7 mouse cellular contexts compared by ENCODE assay signal in genomic region chr2:75964512-75964911, GRCm38 (mm10). TPM values are rescaled to one million over a fixed set of nuclear protein-coding genes. Genes with fewer than 3 reads are reported as not detected.
A peak's percentile ranks its signal among the peaks of the same experiment; 100 is the strongest.
DNase-seq lines count a peak whose midpoint lies in the region; ATAC-seq lines count a peak whose summit lies in the region.

No protein-coding gene starts in this region.

- intact Hi-C loops in left cerebral cortex, postnatal 10 days (cut with DNase I): loop anchor here (2.0 to 10.0 kb wide), 3 partner anchors 82 to 357 kb away; no protein-coding TSS in a partner anchor

- no peaks in the 10 kb centered on the region for H3K9me3 ChIP-seq in forebrain, embryonic 15.5 days

- 14% methylated on average over 14 of the region's 14 CpGs for WGBS in forebrain, embryonic 15.5 days

- no peaks in the 10 kb centered on the region for H3K36me3 ChIP-seq in forebrain, embryonic 15.5 days

- ATAC-seq in forebrain, embryonic 15.5 days (replicated peaks): peak; percentile 23; the same call in 1 of the 2 replicates
- ATAC-seq in megakaryocyte, adult 5-6 weeks (ENCODE audit: poor library complexity, severe bottlenecking): peak; percentile 91

- peaks cover 29% of the 10 kb centered on the region for H3K4me1 ChIP-seq in forebrain, embryonic 15.5 days

- H3K27me3 ChIP-seq in forebrain, embryonic 15.5 days: no peaks in the 10 kb centered on the region

- H3K9ac ChIP-seq in forebrain, embryonic 15.5 days (replicated peaks): no peak overlapping the region

- peak overlapping the region; percentile 39 for H3K4me2 ChIP-seq in forebrain, embryonic 15.5 days (replicated peaks)

- DNase-seq in ZHBTc4 (ENCODE audit: low read depth, low spot score): peak; percentile 77
- DNase-seq in cerebellum, adult 11-12 months: peak; percentile 46
- DNase-seq in heart, postnatal 4 days: peak; percentile 81
- DNase-seq in left cerebral cortex, postnatal 10 days (ENCODE audit: extremely low spot score in 1 of 2, low spot score in 2 of 2): peak; percentile 36 to 80
- DNase-seq in right cerebral cortex, adult 2 months (ENCODE audit: low spot score in 2 of 2): peak; percentile 47 to 51

- H3K27ac ChIP-seq in forebrain, embryonic 15.5 days (replicated peaks): peak overlapping the region; percentile 58

- peak overlapping the region; percentile 3; the same call in 1 of the 2 replicates for H3K4me3 ChIP-seq in forebrain, embryonic 15.5 days

RNA-seq across cellular contexts. Expression of gene Ttc30a2, which starts 13.5 kb away (rescaled TPM):
- polyA plus RNA-seq in forebrain, embryonic 15.5 days (2015; fragmentation: Nextera tagmentation; extraction: Ambion mirVana): 0.47 and 0.79 TPM in 2 replicates
- 1 to 10 TPM in 1 of 2 experiments, under 1 TPM in 1; 0.88 to 1.7 TPM for total RNA-seq in heart, postnatal 4 days (2021)
- under 1 TPM; 0.15 to 0.63 TPM for total RNA-seq in left cerebral cortex, postnatal 10 days (2021)
- total RNA-seq in megakaryocyte, adult 5-6 weeks (2015): not detected in 2 replicates
- total RNA-seq in megakaryocyte, adult 5-6 weeks (2017): 0.08 TPM in 1 of 2 replicates, not detected in the other

RNA-seq across cellular contexts. Expression of gene Ttc30a1, which starts 17.3 kb away (rescaled TPM):
- 7.7 and 8.4 TPM in 2 replicates for polyA plus RNA-seq in forebrain, embryonic 15.5 days (2015; fragmentation: Nextera tagmentation; extraction: Ambion mirVana)
- 1 to 10 TPM; 3.4 to 3.6 TPM for total RNA-seq in heart, postnatal 4 days (2021)
- total RNA-seq in left cerebral cortex, postnatal 10 days (2021): 1 to 10 TPM; 2.9 to 3.9 TPM
- 1.4 and 2.6 TPM in 2 replicates for total RNA-seq in megakaryocyte, adult 5-6 weeks (2015)
- 2.2 and 2.8 TPM in 2 replicates for total RNA-seq in megakaryocyte, adult 5-6 weeks (2017)

RNA-seq across cellular contexts. Expression of gene Ttc30b, which starts 26.1 kb away (rescaled TPM):
- 15.3 and 19.3 TPM in 2 replicates for polyA plus RNA-seq in forebrain, embryonic 15.5 days (2015; fragmentation: Nextera tagmentation; extraction: Ambion mirVana)
- 1 to 10 TPM; 8.0 to 8.6 TPM for total RNA-seq in heart, postnatal 4 days (2021)
- total RNA-seq in left cerebral cortex, postnatal 10 days (2021): 10 to 100 TPM; 10.9 to 11.8 TPM
- 1.8 TPM in 2 replicates for total RNA-seq in megakaryocyte, adult 5-6 weeks (2015)
- total RNA-seq in megakaryocyte, adult 5-6 weeks (2017): 2.1 and 2.3 TPM in 2 replicates

Comparison
In these comparisons a context has a peak if more than half of its experiments do, and no peak if none do; other contexts are left out.
1. Peak in every context shown above with its lines: DNase-seq, ATAC-seq, H3K4me3 ChIP-seq and H3K27ac ChIP-seq.